Mouse (Mus musculus): ENCODE measurements around the gene Zp2. TPM values are rescaled to one million over a fixed set of nuclear protein-coding genes. Genes with fewer than 3 reads are reported as not detected.

The Zp2 gene
- total RNA-seq, 2 experiments from 2014 or later, result 1.4 to 2.2 TPM

- DNase-seq (ENCODE audit: low spot score in 2 of 2), result no peak
Measured at GRCm38 (mm10) chr7:120150257-120150656, 5.2 kb upstream of the Zp2 start.

GRCm38 (mm10) chr7:120142743-120143142, 2.3 kb downstream of the Zp2 start:
- DNase-seq (ENCODE audit: low spot score in 2 of 2), result no peak

- no peak for DNase-seq (ENCODE audit: low spot score in 2 of 2)
Measured at GRCm38 (mm10) chr7:120128951-120129350, 16.1 kb downstream of the Zp2 start.

GRCm38 (mm10) chr7:120127686-120128059, 17.4 kb downstream of the Zp2 start:
- DNase-seq (ENCODE audit: low spot score in 2 of 2), result no peak

GRCm38 (mm10) chr7:120126976-120127685, 18.0 kb downstream of the Zp2 start:
- DNase-seq (ENCODE audit: low spot score in 2 of 2), result no peak

- DNase-seq (ENCODE audit: low spot score in 2 of 2), result peak; percentile 26 to 58
Measured at GRCm38 (mm10) chr7:120124844-120125243, 20.2 kb downstream of the Zp2 start.

- DNase-seq (ENCODE audit: low spot score in 2 of 2), result no peak
Measured at GRCm38 (mm10) chr7:120123776-120124175, 21.3 kb downstream of the Zp2 start.

GRCm38 (mm10) chr7:120117529-120117928, 27.6 kb downstream of the Zp2 start:
- no peak for DNase-seq (ENCODE audit: low spot score in 2 of 2)

- no peak for DNase-seq (ENCODE audit: low spot score in 2 of 2)
Measured at GRCm38 (mm10) chr7:120116976-120117375, 28.1 kb downstream of the Zp2 start.

- no peak for DNase-seq (ENCODE audit: low spot score in 2 of 2)
Measured at GRCm38 (mm10) chr7:120109676-120110075, 35.4 kb downstream of the Zp2 start.

GRCm38 (mm10) chr7:120106356-120106755, 38.7 kb downstream of the Zp2 start:
- DNase-seq (ENCODE audit: low spot score in 2 of 2), result no peak

- DNase-seq (ENCODE audit: low spot score in 2 of 2), result no peak
Measured at GRCm38 (mm10) chr7:120104975-120105374, 40.1 kb downstream of the Zp2 start.

- peak in 1 of 2 experiments; percentile 26 for DNase-seq (ENCODE audit: low spot score in 2 of 2)
Measured at GRCm38 (mm10) chr7:120103019-120103567, 42.0 kb downstream of the Zp2 start.

GRCm38 (mm10) chr7:120102164-120102972, 42.7 kb downstream of the Zp2 start, which contains the start of gene Tmem159:
TSS of gene Tmem159 (plus strand) at chr7:120102353.
- DNase-seq (ENCODE audit: low spot score in 2 of 2), result peak; percentile 71 to 88

GRCm38 (mm10) chr7:120098403-120098802, 46.7 kb downstream of the Zp2 start:
- peak in 1 of 2 experiments; percentile 62 for DNase-seq (ENCODE audit: low spot score in 2 of 2)

GRCm38 (mm10) chr7:120097845-120098244, 47.2 kb downstream of the Zp2 start:
- peak in 1 of 2 experiments; percentile 34 for DNase-seq (ENCODE audit: low spot score in 2 of 2)

- DNase-seq (ENCODE audit: low spot score in 2 of 2), result no peak
Measured at GRCm38 (mm10) chr7:120095180-120095579, 49.9 kb downstream of the Zp2 start, which contains the start of gene Dnah3. TSS of gene Dnah3 (minus strand) at chr7:120095280.

- DNase-seq (ENCODE audit: low spot score in 2 of 2), result no peak
Measured at GRCm38 (mm10) chr7:120094216-120094615, 50.9 kb downstream of the Zp2 start.

- no peak for DNase-seq (ENCODE audit: low spot score in 2 of 2)
Measured at GRCm38 (mm10) chr7:120093033-120093432, 52.1 kb downstream of the Zp2 start.

GRCm38 (mm10) chr7:120080177-120080576, 64.9 kb downstream of the Zp2 start:
- DNase-seq (ENCODE audit: low spot score in 2 of 2), result no peak

Data from gastrocnemius, postnatal 4 days (tissue).